Mouse (Mus musculus) T-cell, adult 2 months (primary cell): ENCODE measurements around the gene Sgsh.
"Not testable (repeated sequence)": the region's sequence is repeated elsewhere in the genome, so short reads cannot be mapped to it uniquely, and the experiment has no call there.

Experiments used
- DNase-seq: peaks from one replicate; pipeline ENCODE4 v3.0.0; 2022; ENCODE audit warnings: low spot score

Gene Sgsh

GRCm38 (mm10) chr11:119355443-119356385 is at the start of gene Sgsh, which contains the start of gene Slc26a11:
Gene Sgsh (minus strand): TSS chr11:119355536.
Gene Slc26a11 (plus strand): TSS chr11:119355557.
- DNase-seq: peak; percentile 58

GRCm38 (mm10) chr11:119404627-119405026 is 49.3 kb upstream of the Sgsh start:
- DNase-seq: peak; percentile 52

GRCm38 (mm10) chr11:119402501-119403160 is 47.3 kb upstream of the Sgsh start:
- DNase-seq: no peak

GRCm38 (mm10) chr11:119396461-119396860 is 41.1 kb upstream of the Sgsh start:
- no peak for DNase-seq

GRCm38 (mm10) chr11:119395931-119396330 is 40.6 kb upstream of the Sgsh start:
- DNase-seq: no peak

GRCm38 (mm10) chr11:119395394-119395793 is 40.1 kb upstream of the Sgsh start:
- DNase-seq: no peak

GRCm38 (mm10) chr11:119394210-119394609 is 38.9 kb upstream of the Sgsh start:
- no peak for DNase-seq

- no peak for DNase-seq
Observed at GRCm38 (mm10) chr11:119393483-119393804, 38.1 kb upstream of the Sgsh start.

GRCm38 (mm10) chr11:119392800-119393482 is 37.6 kb upstream of the Sgsh start, which contains the start of gene Rnf213:
Gene Rnf213 (plus strand): TSS chr11:119393100.
- DNase-seq: peak; percentile 74

- DNase-seq: peak; percentile 68
Observed at GRCm38 (mm10) chr11:119392001-119392614, 36.8 kb upstream of the Sgsh start.

- peak; percentile 22 for DNase-seq
Observed at GRCm38 (mm10) chr11:119391386-119392000, 36.2 kb upstream of the Sgsh start.

- peak; percentile 60 for DNase-seq
Observed at GRCm38 (mm10) chr11:119390271-119391231, 35.2 kb upstream of the Sgsh start.

- DNase-seq: no peak
Observed at GRCm38 (mm10) chr11:119389851-119390270, 34.5 kb upstream of the Sgsh start.

- DNase-seq: not testable (repeated sequence)
Observed at GRCm38 (mm10) chr11:119387273-119387672, 31.9 kb upstream of the Sgsh start.

- peak; percentile 35 for DNase-seq
Observed at GRCm38 (mm10) chr11:119386306-119386705, 31.0 kb upstream of the Sgsh start.

GRCm38 (mm10) chr11:119384904-119385303 is 29.6 kb upstream of the Sgsh start:
- DNase-seq: peak; percentile 83

GRCm38 (mm10) chr11:119382338-119382850 is 27.1 kb upstream of the Sgsh start:
- DNase-seq: no peak

- no peak for DNase-seq
Observed at GRCm38 (mm10) chr11:119381631-119382337, 26.4 kb upstream of the Sgsh start.

- DNase-seq: no peak
Observed at GRCm38 (mm10) chr11:119378551-119378950, 23.2 kb upstream of the Sgsh start.
